Mouse (Mus musculus): Measurements from ENCODE around the gene Cited2.

Gene Cited2

DNA sequence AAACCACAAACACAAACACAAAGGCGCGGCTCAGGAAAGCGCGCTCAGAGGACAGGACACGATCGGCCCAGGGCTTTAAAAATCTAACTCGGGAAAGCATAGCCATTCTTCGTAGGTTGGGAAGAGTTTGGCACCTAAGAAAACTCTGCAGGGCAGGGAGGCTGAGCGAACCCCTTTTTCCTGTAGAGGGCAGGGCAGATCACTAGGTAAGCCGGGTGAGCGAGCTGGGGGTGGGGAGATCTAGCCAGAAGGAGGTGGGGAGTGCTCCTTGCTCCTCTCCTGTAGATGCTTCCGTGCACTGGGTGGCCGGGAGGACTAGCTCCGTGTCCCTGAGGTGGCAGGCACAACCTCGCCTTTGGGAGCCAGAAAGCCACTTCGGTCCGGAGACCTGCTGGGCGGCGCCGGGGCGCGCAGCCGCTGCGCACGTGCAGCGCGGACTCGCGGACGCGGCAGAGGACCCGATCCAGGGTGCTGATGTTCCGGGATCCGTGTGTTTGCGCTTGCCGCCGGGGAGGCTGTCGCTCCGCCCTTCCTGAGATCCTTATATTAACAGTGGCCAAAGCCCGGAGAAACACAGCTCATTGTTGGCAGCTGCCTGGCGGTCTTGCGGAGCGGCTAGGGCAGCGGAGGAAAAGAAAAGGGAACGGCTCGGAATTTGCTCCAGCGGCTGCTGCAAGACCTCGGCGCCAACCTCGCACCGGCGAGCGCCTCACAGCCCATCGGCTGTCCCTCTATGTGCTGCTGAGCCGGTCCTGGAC lies at the start of gene Cited2:
TSS of gene Cited2 (plus strand) at position 566 of the 758 bp plus-strand sequence.
- peak; percentile 98 for DNase-seq

DNA sequence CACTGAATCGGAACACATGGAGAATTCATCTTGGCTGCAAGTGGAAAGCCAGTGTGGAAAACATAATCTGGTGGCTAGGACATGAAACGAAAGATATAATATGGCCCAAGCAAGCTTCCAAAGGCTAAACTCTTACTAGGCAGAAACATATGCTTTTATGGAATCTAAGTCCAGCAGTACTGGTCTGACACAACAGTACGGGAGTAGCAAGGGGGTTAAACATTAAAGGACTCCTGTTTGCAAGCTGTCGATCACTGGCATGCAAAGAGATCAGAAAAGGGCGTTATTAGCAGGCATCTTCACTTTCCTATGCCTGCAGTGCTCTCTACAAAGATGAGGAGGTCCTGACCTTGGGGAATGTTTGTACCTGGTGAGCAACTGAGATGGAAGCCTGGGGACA lies 48.6 kb upstream of the Cited2 start:
- DNase-seq, result no peak

DNA sequence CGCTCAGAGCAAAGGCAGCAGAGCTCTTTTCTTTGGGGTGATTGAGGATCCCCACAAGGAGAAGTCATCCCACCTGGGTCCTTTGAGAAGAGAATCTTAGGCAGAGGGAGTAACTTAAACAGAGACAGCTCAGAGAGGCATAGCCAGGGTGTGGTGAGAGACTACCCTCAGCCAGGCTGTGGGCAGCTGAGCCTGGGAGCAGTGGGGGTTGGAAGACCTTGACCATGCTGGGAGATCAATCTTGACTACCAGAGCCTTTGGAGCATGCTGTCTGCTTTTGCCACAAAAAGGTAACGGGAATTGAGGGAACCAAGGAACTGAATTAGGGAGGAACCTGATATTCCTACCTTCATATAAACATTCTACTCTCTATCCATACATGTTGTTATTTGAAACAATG lies 48.1 kb upstream of the Cited2 start:
- DNase-seq, result no peak

DNA sequence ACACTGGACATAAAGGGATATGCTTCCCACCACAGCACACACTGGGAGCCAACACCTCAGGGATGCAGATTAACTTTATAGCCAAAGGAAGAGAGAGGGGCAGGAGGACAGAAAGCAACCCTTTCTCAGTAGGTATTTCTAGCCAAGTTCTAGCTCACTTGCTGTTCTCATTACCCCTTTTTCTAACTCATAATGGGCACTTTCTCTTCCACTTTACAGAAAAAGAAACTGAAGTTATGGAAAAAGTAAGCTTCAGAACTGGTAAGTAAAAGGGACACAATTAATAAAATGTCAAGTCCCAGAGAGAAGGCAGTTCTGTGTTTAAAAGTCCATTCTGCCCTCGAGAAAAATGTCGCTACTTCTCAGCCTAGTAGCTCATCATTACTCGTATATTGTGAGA lies 46.6 kb upstream of the Cited2 start:
- DNase-seq, result no peak

DNA sequence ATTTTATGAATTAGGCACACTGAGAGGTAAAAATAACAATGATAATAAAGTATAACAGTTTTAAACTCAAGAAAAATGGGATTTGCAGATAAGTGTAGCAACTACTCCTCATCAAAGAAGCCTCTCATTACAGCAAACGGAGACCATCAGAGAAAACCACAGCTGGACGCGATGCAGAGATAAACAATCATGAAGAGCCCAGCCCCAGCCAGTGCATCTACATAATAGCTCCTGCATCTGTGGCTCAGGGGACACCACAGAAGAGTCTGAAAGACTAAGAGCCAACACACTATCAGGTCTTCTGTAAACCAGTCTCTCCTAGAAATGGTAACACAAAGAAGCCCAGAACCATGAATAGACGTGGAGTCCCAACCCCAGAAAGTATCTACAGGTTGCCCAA lies 45.7 kb upstream of the Cited2 start:
- DNase-seq, result no peak

DNA sequence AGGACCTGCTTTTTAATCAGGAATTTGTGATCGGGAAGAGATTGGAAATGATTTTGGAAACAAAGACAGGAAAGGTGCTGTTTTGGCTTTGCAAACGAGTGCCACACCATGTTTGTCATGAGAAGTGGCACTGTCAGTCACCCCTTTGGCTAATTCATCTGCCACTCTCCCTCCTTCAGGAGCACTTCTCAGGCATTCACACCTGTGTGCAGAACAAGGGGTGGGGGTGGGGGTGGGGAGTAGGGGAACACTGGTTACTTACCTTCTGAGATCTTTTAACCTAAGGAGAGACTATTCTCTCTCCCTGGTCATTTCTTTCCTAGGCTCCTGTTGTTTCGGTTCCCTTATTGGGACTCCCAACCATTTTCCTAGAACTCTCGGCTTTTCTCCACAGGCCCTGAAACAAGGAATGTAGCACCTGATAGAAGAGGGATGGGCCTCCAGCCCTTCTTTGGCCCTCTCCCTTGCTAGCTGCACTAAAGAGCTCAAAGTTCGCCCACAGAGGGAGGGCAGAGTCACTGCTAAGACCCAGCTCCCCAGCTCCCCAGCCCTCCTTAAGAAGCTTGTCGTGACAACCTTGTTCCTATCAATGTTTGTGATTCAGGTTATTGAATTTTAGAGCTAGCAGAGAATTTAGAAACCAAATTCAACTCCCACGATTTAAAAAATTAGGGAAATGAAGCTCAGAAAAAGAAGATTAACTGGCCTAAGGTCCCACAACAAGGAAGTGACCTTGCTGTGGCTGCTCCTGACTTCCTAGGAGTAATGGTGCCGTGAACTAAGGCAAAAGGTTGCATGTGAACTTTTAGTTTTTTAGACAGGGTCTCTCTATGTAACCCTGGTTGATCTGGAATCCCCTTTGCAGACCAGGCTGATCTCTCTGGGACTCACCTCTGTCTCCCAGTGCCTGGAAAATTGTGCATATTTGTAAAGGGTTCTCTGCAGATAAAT lies 42.3 kb upstream of the Cited2 start:
- no peak for DNase-seq

DNA sequence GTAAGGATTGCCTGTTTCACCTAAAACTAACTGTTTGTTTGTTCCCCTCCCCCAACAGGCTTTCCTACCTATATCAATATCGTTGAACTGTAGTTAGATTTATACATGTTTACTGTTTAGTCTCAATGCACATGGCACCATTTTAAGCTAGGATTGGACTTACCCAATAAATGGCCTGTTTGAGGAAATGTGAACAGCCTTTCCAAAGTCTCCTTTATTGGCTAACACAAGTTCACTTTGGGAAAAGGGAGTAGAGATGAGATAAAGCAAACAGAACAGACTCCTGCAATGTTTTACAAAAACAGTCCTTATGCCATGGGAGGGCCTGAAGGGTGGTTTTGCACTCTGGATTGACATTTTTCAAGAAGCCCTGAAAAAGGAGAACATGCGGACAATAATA lies 41.6 kb upstream of the Cited2 start:
- DNase-seq, result no peak

DNA sequence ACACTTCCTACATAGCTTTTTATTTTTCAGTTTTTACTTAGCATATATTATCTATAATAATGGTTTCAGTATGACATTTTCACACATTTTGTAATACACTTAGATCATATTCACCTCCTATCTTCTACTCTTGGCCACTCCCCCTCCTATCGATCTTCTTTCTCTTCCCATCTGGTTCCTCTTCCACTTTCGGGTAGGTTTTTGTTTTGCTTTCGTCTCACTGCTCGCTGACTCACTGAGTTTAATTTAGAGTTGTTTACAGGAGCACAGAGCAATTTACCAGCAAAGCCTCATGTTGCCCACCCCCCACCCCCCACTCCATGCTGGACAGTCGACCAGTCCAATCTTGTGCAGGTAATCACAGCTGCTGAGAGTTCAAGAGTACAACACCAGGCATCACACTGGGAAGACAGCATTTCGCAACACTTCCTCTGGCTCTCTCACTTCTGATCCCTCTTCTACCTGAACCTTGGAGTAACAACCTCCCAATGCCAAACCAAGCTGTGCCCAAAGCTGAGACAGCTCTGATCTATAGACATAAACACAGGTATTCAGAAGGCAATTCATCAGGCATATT lies 39.1 kb upstream of the Cited2 start:
- no peak for DNase-seq

DNA sequence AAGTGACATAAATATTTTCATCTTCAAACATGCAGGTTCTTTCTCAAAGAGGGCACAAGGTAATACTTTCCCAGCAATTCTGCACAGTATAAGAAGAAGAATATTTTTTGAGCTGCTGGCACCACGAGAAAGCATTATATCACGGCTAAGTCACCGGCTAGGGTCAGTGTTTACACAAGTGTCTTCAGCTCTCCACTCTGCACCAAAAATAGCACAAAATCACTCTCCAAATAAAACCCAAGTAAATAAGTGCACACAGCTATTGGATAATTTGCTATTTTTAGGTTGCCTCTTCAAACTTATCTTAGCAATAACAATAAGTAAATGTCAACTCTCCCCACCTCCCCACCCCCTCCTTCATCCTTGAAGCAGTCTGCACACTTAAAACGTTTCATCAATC lies 33.2 kb upstream of the Cited2 start:
- DNase-seq, result no peak

DNA sequence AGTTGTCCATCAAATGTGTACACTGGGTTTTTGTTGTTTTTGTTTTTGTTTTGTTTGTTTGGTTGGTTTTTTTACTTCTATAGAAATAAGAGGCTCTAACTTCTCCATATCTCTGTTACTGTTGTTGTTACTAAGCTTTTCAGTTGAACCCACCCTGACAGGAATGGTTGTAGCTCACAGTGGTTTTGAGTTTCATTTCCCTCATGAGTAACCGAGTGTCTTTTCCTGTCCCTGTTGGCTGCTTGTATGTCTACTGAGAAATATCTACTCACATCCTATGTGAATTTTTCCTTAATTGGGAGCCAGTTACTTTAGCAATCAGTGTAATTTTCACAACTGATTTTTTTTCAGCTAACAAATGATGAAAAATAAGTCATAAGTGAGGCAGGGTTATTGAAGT lies 31.3 kb upstream of the Cited2 start:
- no peak for DNase-seq

DNA sequence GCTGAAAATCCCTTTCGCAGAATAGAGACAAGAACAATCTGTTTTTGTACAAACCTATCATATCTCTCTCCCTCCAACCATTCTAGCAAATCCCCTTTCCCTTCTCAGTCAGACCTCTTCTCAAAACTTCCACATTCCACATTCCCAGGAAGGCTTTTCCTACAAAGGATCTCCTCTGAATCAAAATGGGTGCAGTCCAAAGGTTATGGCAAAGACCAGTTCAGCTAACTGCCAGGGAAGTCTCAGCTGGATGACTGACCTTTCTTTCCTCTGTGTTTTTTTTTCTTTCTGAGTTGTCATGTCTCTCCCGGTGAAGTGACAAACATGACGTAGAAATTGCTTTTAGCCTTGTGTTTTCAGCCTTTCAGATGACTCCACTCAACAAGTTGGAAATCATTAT lies 27.2 kb upstream of the Cited2 start:
- no peak for DNase-seq

DNA sequence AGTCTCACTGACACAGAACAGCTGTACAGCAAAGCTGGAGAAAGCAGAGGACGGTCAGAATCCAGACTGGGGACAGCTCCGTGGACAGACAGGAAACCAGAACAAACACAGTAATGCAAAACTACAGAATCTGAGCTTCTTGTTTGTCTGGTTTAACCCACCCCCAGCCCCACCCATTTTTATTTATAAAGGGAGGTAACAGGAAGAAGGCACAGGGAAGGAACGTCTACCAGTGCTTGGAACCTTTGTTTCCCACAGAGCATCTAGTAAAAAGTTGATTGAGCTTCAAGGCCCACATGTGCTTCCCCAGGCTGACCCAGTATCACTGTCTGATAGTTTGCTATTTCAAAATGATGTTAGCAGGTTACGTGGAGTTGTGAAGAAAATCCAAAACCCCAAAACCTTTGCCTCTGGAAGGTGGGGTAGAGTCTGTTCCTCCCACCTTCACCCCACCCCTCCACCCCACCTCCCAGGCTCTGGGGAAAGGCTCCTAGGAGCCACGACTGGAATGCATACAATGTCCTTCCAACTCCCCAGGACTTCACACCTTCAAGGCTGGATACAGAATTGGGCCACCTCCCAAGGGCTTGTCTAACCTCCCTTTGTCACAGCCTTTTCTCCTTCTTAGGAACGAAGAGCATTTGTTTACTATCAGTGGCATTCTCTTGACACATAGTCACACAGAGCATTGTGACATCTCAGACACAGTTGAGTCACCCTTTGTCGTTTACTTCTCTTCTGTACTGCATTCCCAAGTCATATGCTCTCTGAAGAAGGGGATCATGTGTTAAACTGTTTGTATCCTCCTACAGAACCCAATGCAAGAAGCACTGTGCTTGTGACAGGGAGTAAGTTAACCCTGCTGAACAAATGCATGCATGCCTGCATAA lies 25.4 kb upstream of the Cited2 start:
- no peak for DNase-seq

DNA sequence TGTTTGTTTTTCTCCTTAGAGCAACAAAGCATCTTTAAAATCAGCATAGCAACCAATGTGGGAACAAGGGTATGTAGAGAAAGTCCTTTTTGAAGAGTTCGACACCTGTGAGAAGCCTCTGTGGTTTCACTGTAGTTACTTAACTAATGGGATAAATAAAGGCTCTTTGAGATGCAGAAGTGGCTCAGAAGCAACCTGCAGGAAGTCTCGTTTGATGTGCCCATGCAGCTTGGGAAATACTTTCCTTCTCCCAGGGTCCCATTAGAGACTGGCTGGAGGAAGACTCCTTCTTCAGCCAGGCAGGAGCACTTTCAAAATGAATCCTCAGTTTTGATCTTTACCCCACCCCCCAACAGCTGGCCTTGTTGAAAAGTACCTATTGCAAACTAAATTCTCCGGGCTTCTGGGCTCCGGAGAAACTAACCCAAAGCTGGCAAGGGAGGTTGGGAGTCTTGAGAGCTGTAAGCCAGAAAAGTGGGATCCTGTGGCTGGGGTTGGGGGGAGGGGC lies 17.5 kb upstream of the Cited2 start:
- DNase-seq, result no peak

DNA sequence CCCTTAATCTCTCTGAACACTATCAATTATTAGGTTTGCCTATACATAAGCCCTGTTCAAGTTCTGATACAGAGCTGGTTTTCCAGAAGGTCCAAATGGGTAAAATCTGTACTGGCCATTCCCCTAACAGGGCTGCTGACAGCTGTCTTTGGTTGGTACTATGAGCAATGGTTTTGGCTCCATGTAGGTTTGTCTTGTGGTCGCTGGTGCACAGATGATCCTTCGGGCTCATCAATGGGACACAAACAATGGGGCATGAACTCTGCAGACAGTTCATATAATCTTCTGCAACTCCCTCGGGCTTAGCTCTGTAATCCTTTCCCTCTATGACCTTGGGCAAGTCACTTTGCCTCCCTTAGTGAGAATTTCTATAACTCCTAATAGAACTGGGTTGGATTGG lies 12.3 kb upstream of the Cited2 start:
- no peak for DNase-seq

DNA sequence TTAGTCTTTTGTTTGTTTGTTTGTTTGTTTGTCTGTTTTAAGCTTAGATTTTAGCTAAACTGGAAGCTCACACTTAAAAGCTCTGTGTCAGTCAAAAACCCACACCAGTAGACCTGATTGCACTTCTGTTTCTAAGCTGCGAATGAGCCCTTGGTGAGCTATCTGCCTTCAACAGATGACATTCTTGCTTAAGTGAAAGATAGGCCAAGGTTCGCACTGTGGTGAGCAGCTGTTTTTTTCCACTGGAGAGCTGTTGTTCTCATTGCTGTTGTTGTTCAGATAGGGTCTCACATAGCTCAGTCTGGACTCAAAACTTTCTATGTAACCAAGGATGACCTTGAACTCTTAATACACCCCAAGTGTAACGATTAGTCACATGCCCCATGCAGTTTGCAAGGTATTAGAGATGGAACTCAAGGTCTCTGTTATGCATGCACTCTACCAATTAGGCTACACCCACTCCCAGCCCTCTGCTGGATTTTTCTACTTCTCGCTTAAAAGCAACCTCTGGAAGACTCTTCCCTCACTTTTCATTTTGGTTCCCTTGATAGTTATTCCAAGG lies 3.9 kb upstream of the Cited2 start:
- DNase-seq, result no peak

DNA sequence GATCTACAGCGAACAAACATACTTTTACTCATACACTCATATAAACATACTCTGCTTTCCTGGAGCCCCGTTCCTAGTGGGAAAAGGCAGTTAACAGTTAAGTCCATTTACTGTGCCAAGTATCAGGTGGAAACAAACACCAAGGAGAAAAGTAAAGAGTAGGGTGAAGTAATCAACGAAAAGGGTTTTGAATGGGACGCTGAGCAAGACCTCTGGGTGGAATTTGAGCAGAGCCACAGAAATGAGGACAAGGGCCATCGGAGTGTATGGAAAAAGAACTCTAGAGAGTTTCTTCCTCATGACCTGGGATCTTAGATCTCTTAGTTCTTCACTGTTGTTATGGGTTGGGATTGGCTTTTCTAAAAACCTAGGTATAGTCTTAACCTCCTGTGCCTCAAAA lies 3.4 kb upstream of the Cited2 start:
- no peak for DNase-seq

DNA sequence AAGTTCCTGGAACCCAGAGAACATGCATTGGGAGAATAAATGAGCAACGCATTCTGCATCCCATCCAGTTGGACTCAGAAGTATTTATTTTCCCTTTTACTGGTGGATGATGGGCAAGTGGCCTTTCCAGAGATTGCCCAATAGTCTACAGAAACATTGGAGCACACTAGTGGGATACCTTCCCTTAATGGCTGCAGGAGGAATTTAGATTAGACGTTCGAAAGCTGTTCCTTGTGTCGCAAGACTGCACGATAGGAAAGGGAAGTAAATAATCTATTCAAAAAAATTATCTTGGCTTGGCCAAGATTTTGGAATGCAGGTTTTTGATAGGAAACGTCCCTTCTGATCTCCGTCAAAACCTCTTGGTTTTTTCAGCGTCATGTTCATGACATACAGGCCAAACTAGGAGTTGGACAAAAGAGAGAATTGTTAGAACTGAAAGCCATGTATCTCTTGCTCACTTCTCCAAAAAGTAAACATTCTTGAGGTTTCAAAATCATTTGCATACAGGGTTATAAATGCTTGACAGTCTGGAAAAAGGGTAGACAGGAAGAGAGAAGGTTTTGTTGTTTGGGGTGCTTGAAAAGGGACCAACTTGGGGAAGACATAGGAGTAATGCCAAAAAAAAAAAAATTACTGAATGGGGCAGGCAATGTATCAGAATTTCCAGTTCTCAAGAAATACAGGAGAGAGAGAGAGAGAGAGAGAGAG lies 2.0 kb upstream of the Cited2 start:
- no peak for DNase-seq

DNA sequence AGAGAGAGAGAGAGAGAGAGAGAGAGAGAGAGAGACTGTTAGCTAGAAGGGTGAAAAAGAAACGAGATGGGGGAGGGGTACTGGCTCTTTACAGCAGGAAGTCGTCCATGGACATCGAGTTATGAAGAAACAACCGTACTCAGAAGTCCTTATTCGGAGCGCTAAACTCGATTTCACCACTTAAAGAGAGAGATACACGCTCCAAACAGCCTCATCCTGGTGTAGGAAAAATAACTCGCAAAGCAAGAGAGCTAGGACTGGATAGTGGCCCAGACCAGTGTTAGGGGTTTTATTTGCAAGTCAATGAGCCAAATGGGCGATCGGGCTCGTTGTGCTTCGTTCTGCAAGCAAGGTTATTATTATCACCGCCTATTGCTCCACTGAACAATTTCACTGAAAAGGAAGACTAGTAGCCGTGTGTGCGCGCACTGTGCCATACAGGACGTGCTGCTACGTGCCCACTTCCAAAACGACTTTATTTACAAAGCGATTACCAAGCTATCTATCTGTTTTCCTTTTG lies 1.4 kb upstream of the Cited2 start:
- no peak for DNase-seq

DNA sequence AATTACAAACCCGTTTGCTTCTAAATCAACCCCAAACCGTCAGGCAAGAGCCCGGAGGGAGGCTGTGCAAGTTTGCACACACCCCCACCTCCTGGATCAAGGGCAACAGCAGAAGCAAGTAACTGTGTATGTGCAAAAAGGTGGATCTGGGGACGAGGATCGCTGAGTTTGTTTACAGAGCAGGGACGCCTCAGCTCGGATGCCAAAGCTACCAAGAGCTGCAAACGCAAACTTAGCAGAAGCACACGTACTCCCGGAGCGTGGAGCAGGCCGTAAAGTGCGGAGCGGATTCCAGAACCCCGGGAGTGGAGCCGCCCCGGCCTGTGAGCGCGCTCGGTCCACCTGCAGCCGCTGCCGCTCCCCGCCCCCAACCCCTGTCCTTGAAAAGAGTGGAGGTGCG lies 860 bp upstream of the Cited2 start:
- peak; percentile 97 for DNase-seq

DNA sequence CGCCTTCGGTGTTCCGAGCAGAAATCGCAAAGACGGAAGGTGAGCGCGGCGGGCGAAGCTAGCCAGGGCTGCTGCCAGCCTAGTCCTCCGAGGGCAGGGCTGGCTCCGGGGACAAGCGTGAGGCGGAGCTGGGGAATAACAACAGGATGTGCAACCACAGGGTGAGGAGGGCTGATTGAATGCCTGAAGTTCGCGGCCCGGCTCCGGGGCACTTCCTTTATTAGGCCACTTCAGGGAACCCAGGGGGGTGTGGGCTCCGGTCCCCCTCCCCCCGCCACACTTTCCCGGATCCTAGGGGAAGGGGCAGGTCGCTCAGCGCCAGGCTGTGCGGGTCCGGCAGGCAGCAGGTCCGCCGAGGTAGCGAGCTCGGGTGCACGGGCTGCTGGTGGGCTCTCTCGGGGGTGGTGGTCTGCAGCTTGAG lies 413 bp downstream of the Cited2 start:
- no peak for DNase-seq
